Mouse (Mus musculus): ENCODE measurements around the gene Caprin1.
A peak's percentile ranks its signal among the peaks of the same experiment; 100 is the strongest.

The Caprin1 gene

GRCm38 (mm10) chr2:103719292-103719646 is 78.2 kb downstream of the Caprin1 start:
- no peak for DNase-seq

- DNase-seq, result peak; percentile 78
Observed at GRCm38 (mm10) chr2:103718594-103719291, 78.7 kb downstream of the Caprin1 start.

- no peak for DNase-seq
Observed at GRCm38 (mm10) chr2:103714412-103714811, 83.0 kb downstream of the Caprin1 start.

GRCm38 (mm10) chr2:103713831-103714230 is 83.6 kb downstream of the Caprin1 start:
- DNase-seq, result no peak

All from right cerebral cortex, adult 18-20 months (tissue).